Mouse (Mus musculus) frontal cortex, postnatal 25 days (tissue): Measurements from ENCODE around the gene Xntrpc.
"Not testable (repeated sequence)": the region's sequence is repeated elsewhere in the genome, so short reads cannot be mapped to it uniquely, and the experiment has no call there.

Experiments
- DNase-seq, 2 experiments: peaks; one replicate each; pipeline ENCODE4 v3.0.0; 2022; ENCODE audit warnings: low spot score in 2 of 2

The Xntrpc gene

DNA sequence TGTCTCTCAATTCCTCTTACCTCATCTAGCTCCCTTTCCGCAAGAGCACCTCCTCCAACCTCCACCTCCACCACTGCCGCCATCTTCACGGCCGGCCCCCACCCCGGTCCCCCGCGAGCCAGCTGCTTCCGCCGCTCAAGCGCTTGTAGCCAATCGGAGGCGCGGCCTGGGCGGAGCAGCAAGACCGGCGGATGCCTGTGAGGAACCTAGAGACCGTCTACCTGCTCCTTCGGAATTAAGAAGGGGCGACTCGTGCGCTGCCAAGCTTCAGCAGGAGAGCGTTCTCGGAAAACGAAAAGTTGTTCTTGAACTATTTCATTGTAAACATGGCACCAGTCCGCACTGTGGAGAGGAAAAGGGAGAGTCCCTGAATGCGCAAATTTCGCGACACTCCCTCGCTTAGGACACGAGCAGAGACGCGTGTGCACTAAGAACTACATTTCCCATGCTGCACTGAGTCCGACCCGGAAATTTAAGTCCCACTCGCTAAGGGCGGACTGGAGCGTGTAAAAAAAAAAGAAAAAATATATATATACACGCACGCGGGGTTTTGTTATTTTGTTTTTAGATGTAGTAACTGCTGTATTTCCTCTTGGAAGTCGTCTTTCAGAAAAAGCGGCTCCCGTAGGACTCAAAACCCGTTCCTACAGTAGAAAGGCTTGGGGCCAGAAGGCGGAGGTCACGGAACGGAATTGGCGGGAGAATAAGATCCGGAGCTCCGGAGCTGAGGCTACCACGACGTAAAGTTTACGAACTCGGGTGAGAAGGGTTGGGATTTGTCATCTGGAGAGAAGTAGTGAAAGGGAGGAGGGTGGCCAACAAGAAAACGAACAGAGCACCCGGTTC is at the start of gene Xntrpc, which contains the start of the genes Rnf121 and Xndc1:
Xntrpc (plus strand) TSS at position 668 of the 846 bp plus-strand sequence.
Rnf121 (minus strand) TSS at position 424 of the 846 bp plus-strand sequence.
Xndc1 (plus strand) TSS at position 466 of the 846 bp plus-strand sequence.
- peak; percentile 85 to 90 for DNase-seq

DNA sequence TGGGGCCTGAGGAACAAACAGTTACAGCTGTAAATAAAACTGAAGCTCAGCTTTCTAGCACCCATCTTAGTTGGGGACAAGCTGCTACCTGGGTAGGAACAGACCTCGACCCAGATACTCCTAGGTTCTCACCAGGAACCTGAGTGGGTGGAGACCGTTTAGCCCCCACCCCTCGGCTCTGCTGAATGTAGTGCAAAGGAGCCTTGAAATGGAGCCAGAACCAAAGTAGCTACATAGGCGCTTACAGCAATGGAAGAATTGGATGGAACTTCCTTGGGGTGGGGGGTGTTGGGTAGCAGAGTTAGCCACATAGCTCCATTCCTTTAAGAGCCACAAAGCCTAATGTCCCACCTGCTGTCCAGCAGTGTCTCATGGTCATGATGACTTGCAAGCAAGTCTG is 48.6 kb upstream of the Xntrpc start:
- no peak for DNase-seq

DNA sequence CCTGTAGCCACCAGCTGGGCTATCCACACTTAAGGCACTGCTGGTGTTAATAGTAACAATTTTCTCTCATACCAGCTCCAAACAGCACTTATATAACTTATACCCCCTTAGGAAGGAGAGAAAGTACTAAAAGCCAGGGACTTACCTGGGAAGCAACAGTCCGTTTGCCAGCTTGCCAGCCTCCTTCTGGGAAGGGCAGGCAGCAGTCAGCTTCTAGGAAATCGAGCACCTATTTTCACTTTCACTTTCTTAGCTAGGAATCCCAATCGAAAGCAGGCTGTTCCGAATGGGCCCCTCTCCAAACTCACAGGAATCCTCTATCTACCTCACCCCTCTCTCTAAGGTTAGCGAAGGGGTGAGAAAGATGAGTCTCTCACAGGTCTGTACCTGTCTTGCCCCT is 48.1 kb upstream of the Xntrpc start:
- no peak for DNase-seq

DNA sequence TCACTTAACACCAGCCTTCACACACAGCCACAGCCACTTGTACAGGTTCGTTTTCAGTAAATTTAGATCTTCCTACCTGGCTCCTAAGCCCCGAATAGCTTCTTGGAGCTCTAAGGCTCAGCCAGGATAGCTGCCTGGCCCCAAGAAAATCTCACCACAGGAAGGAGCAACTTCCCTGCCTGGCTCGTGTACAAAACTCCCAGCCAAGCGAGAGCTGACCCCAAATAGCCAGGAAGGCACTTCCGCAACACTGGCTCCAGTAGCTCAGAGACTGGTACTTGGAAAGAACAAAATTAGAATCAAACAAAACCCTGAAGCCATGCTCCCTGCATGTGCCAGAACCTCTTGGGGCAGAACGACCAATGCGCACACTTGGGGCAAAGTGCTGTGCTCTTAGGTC is 47.5 kb upstream of the Xntrpc start:
- DNase-seq: no peak

- no peak for DNase-seq
Observed at GRCm38 (mm10) chr7:102018590-102018989, 46.9 kb upstream of the Xntrpc start, which contains the start of gene Il18bp. Il18bp (minus strand) TSS chr7:102018690.

DNA sequence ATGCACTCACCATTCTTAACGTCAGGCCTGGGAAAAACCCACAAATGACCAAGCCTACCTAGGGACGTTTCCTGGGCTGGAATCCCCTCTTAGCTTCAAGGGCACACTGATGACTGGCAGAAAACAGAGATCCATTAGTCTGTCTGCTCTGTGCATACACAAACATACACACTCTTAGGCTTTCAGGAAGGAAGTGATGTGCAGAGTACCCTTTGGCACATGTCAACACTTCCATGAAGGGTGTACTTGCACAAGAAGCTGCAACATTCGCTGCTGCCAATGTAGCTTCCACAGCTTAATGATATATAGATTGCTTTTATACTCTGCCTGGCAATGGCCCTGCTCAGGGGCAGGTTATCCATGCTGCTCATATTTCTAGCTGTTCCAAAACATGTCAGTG is 46.2 kb upstream of the Xntrpc start:
- no peak for DNase-seq

DNA sequence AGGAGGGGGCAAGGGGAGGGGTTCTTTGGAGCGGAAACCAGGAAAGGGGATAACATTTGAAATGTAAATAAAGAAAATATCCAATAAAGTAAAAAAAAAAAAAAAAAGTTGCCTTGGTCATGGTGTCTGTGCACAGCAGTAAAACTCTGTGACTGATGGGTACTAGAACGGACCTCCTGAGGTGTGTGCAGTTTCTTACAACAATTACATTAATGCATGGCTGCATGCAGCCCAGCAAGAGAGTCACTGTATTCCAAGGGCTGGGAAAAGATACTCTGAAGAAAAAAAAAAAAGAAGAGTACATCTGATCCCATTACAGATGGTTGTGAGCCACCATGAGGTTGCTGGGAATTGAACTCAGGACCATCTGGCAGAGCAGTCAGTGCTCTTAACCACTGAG is 44.6 kb upstream of the Xntrpc start:
- not testable (repeated sequence) for DNase-seq

- DNase-seq: no peak
Observed at GRCm38 (mm10) chr7:102023821-102024220, 41.7 kb upstream of the Xntrpc start.

DNA sequence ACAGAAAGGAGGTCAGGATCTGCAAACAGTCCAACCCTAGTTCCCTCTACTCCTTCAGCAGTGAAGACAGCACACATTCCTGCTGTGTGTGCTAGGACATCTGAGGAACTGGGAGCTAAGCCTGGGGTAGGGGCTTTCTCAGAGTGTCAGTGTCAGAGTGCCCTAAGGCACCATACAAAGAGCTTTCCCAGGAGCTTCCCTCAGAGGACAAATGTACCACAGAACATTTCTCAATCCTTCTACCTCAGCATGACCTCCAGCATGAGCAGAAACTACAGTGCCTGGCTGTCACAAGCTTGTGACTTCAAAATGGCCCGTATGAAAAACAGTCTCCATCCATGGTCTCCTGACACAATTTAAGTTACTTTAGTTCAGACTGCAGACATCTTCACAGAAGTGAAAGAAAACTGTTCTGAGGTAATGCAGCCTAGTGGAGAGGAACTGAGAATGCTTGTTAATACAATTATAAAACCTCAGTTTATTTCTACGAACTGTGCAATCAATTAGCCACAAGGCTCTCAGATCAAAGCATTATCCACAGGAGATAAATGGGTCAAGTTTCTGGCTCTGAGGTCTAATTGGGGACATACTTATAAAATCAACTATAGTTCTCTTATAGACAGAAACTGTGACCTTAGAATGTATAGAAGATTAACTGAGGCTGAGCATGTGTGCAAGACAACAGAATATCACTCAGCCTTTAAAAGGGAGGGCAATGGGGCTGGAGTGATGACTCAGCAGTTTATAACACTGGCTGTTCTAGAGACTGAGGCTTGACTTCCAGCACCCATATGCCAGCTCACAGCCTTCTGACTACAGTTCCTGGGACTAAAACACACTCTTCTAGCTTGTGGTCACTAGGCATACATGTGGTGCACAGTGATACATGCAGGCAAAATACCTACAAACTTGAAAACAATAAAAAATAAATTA is 40.1 kb upstream of the Xntrpc start:
- DNase-seq: no peak

DNA sequence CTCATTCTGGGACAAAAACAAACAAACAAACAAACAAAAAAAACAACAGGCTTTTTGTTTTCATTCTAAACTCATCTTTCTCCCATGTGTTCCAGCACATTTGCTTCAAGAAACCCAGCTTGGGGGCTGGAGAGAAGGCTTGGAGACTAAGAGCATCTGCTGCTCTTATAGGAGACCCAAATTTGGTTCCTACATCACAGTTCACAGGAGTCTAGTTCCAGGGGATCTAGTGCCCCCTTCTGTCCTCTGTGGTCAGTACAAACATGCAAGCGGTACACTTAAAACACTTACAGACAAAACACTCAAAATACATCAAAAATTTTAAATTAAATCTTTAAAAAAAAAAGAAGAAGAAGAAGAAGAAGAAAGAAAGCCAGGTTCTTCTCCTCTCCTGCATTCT is 30.6 kb upstream of the Xntrpc start:
- DNase-seq: no peak

- no peak for DNase-seq
Observed at GRCm38 (mm10) chr7:102035534-102035933, 30.0 kb upstream of the Xntrpc start.

DNA sequence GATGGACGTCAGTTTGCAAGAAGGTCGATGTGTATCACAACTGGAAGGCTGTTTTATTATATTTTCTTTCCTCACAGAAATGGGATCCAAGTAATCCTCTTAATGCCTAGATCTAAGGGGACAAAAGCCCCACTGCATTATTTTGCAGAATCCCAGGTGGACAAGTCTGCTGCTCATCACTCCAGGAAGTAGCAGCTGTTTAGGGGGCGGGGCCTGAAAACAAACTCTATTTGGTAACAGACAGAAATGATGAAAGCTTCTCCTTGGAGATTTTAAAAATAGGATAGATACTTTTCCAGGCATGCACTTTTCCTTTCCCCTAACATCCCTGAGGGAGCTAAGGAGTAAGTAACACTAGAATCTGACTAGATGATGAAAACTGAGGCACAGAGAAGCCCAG is 28.2 kb upstream of the Xntrpc start:
- DNase-seq: no peak

DNA sequence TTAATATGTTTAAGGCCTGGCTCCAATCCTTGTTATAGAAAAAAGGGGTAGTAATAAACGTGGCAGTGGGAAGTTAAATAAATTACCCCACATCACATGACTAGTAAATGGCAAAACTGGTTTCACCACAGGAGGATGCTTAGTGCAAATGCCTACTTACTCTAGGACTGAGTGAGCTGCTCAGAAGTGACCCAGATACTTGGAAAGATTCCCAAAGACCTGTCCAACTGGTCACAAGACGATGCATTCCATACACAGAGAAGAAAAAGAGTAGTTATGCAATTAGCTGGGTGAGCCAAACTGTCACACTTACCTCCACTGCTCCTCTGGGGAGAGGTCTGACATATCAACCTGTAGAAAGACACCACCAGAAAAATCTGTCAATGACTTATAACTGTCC is 23.2 kb upstream of the Xntrpc start:
- DNase-seq: no peak

GRCm38 (mm10) chr7:102048524-102048923 is 17.0 kb upstream of the Xntrpc start:
- DNase-seq: not testable (repeated sequence)

DNA sequence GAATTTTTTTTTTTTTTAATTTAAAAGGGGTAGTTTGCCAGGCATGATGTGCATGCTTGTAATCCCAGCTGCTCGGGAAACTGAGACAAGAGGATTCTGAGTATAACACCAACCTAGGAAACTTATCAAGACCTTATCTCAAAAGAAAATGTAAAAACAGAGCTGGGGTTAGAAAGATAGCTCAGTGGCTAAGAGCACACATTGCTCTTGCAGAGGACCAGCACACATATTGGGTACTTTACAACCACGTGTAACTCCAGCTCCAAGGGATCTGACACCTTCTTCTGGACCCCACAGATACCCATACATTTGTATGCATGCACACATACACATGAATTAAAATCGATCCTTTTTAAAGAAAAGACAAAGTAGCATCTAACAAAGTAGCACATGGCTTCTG is 4.2 kb upstream of the Xntrpc start:
- DNase-seq: no peak

DNA sequence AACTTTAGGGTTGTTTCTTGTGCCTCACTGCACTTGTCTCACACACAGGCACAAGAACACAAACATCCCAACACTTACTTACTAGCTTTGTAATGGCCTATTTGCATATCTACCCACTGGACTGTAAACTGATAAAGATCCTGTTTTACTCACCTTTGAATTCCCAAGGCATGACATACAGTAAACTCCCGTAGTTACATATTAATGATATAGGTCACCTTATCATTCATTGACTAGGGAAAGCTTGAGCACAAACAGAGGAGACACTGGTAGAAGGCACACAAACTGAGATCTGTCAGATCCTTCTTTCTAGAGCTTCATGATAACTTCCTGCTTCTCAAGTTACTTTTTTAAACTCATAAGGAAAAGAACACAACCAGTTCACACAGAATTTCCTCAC is 3.3 kb upstream of the Xntrpc start:
- DNase-seq: no peak

DNA sequence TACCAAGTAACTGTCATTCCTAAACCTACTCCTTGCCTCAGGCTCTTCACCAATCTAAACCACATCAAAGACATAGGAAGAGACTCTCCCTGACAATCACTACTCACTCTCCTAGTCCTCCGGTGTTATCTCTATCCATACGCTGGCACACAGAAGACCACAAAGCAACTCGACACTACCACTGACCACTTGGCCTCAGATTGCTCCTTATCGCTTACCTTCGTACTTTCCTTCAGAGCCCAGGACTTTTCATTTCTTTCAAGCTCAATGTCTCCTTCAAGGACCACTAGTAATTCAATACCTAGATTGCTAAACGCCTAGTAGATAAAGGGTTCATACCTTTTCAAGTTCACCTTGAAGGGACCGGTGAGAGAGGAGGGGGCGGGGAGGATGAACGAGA is 1.6 kb upstream of the Xntrpc start:
- DNase-seq: no peak

DNA sequence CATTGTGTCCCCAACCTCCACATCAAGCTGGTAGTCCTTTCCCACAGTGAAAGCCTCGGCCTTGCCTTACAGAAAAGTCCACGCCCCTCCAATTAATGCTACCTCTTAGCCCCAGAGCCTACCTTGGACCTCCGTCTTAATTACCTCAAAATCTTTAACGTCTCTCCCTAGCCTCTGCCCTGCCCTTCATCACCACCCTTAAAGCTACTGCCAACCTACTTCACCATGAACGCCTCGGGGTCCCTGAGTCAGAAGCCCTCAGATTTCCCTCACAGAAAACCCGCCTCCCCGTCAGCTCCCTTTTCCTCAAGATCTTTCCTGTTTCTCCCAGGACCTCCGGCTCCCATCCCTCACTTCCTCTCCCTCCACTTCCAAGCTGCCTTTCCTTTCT is 863 bp upstream of the Xntrpc start:
- no peak for DNase-seq

GRCm38 (mm10) chr7:102066363-102066762 is 850 bp downstream of the Xntrpc start:
- DNase-seq: no peak

DNA sequence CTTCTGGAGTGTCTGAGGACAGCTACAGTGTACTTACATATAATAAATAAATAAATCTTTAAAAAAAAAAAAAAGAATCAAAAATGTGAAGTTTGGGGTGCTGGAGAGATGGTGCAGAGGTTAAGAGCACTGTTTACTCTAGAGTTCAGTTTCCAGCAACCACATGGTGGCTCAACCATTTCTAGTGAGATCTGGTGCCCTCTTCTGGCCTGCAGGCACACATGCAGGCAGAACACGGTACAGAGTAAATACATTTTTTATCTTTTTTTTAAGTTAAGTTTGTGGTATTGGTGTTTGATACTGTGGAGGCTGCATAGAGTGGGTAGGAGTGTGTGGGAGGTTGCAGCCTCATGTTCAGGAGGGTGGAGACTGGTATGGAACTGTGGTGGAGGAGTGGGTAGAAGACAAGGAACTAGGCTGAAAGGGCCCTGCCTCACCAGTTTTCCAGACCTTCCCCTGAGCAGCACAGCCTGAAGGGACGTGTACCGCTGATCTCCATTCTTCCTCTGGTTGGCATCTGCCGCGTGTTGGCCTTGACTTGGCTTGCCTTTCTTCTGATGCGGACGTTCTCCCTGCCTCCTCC is 11.3 kb downstream of the Xntrpc start:
- DNase-seq: no peak

DNA sequence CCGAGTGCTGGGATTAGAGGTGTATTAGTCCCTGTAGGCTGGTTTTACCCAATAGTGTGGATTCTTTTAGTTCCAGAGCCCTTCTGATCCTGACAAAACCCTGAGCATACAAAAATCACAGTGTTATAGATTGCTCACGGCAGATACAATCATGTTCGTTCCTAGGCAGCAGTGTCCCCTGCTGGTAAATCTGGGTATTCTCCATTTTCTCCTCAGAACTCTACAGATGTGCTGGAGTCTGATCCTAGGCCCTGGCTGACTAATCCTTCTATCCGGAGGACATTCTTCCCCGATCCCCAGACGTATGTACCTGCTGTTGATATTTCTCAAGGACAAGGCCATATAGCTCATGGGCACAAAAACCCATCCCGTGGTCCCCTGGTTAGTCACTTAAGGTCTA is 13.0 kb downstream of the Xntrpc start:
- no peak for DNase-seq

- DNase-seq: no peak
Observed at GRCm38 (mm10) chr7:102080311-102080710, 14.8 kb downstream of the Xntrpc start.
